26 mouse cellular contexts compared by ENCODE assay signal in the genomic region with DNA sequence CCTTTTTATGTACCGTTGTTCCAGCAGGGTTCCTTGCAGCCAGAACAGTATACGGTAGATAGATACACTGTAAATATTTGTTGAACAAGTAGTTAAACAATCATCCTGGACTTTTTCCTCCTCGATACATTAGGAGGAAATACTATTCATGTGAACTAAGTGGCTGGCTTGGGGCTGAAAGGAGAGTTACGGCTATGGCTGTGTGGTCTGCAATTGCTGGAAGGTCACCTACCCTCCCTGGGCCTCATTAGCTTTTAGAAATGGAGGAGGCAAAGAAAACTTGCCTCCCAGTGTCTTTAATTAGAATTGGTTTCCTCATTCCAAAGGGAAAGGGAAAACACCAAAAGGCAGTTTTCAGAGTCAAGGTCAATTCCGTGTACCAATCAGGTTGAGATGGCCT.
DNase-seq lines count a peak whose midpoint lies in the region; ATAC-seq lines count a peak whose summit lies in the region.
"Had no signal": no experiment of that assay in that cellular context is flagged by ENCODE, and none has a peak within 500 bp of the region (broad histone marks: within the 10 kb centered on the region; RNA-seq: fewer than 3 reads in every experiment).

No protein-coding gene starts in this region.

- no peak overlapping the region for H3K9ac ChIP-seq in kidney, embryonic 16.5 days (replicated peaks; ENCODE audit: low read length)
- H3K9ac ChIP-seq in liver, embryonic 11.5 days (ENCODE audit: low read depth, low read length): no peak overlapping the region
- no peak overlapping the region for H3K9ac ChIP-seq in midbrain, embryonic 13.5 days (replicated peaks)
- H3K9ac ChIP-seq: embryonic facial prominence, embryonic 12.5 days; embryonic facial prominence, embryonic 15.5 days; forebrain, postnatal 0 days; heart, embryonic 13.5 days; hindbrain, embryonic 12.5 days; hindbrain, embryonic 15.5 days had no signal

- no peak overlapping the region for H3K4me2 ChIP-seq in kidney, embryonic 16.5 days (replicated peaks; ENCODE audit: low read depth, low read length)
- H3K4me2 ChIP-seq in liver, embryonic 11.5 days: no peak overlapping the region
- no peak overlapping the region for H3K4me2 ChIP-seq in midbrain, embryonic 13.5 days (replicated peaks)
- H3K4me2 ChIP-seq: embryonic facial prominence, embryonic 12.5 days; embryonic facial prominence, embryonic 15.5 days; heart, embryonic 13.5 days; hindbrain, embryonic 12.5 days; hindbrain, embryonic 15.5 days had no signal

- H3K27ac ChIP-seq in kidney, embryonic 16.5 days (ENCODE audit: low read length): no peak overlapping the region
- H3K27ac ChIP-seq in liver, embryonic 11.5 days (ENCODE audit: low read depth, low read length): no peak overlapping the region
- no peak overlapping the region for H3K27ac ChIP-seq in midbrain, embryonic 13.5 days
- H3K27ac ChIP-seq: embryonic facial prominence, embryonic 12.5 days; embryonic facial prominence, embryonic 15.5 days; heart, adult 2 months; heart, embryonic 10.5 days; heart, embryonic 13.5 days; hindbrain, embryonic 12.5 days; hindbrain, embryonic 15.5 days had no signal

- DNase-seq in ZHBTc4 (ENCODE audit: low read depth, low spot score): peak; percentile 9
- DNase-seq in kidney, adult 9 months: peak; percentile 25
- peak; percentile 8 for DNase-seq in kidney, postnatal 14 days
- DNase-seq in frontal cortex, postnatal 25 days (ENCODE audit: low spot score in 2 of 2): no peak
- no peak for DNase-seq in liver, embryonic 11.5 days (ENCODE audit: low spot score)
- DNase-seq: adrenal gland, postnatal 10 days; adrenal gland, postnatal 36 days; cerebellum, adult 18-20 months; cerebellum, adult 9-10 months; cerebellum, postnatal 25 days; forebrain, postnatal 0 days; gastrocnemius, postnatal 36 days; heart, adult 2 months; heart, postnatal 14 days; heart, postnatal 4 days had no signal

- no peak overlapping the region for H3K4me3 ChIP-seq in kidney, embryonic 16.5 days (ENCODE audit: low read length)
- H3K4me3 ChIP-seq in liver, embryonic 11.5 days (ENCODE audit: low read depth, low read length): no peak overlapping the region
- no peak overlapping the region for H3K4me3 ChIP-seq in midbrain, embryonic 13.5 days (replicated peaks)
- H3K4me3 ChIP-seq: embryonic facial prominence, embryonic 12.5 days; embryonic facial prominence, embryonic 15.5 days; heart, adult 2 months; heart, embryonic 10.5 days; heart, embryonic 13.5 days; hindbrain, embryonic 12.5 days; hindbrain, embryonic 15.5 days had no signal

- H3K27me3 ChIP-seq in kidney, embryonic 16.5 days (ENCODE audit: insufficient read depth, low read length): no peaks in the 10 kb centered on the region
- no peaks in the 10 kb centered on the region for H3K27me3 ChIP-seq in liver, embryonic 11.5 days (replicated peaks; ENCODE audit: control insufficient read depth, insufficient read depth, low read length)
- H3K27me3 ChIP-seq in midbrain, embryonic 13.5 days: no peaks in the 10 kb centered on the region
- H3K27me3 ChIP-seq: embryonic facial prominence, embryonic 12.5 days; embryonic facial prominence, embryonic 15.5 days; heart, embryonic 13.5 days; hindbrain, embryonic 12.5 days; hindbrain, embryonic 15.5 days had no signal

- H3K9me3 ChIP-seq in kidney, embryonic 16.5 days (ENCODE audit: low read length): no peaks in the 10 kb centered on the region
- no peaks in the 10 kb centered on the region for H3K9me3 ChIP-seq in liver, embryonic 11.5 days (ENCODE audit: control insufficient read depth, low read length)
- H3K9me3 ChIP-seq in midbrain, embryonic 13.5 days: no peaks in the 10 kb centered on the region
- H3K9me3 ChIP-seq: embryonic facial prominence, embryonic 12.5 days; embryonic facial prominence, embryonic 15.5 days; heart, embryonic 10.5 days; heart, embryonic 13.5 days; hindbrain, embryonic 12.5 days; hindbrain, embryonic 15.5 days had no signal

- peaks cover 5% of the 10 kb centered on the region; the same call in 1 of the 2 replicates for H3K4me1 ChIP-seq in kidney, embryonic 16.5 days (ENCODE audit: insufficient read depth, low read length)
- H3K4me1 ChIP-seq in liver, embryonic 11.5 days (replicated peaks; ENCODE audit: control insufficient read depth, insufficient read depth, low read length): no peaks in the 10 kb centered on the region
- no peaks in the 10 kb centered on the region for H3K4me1 ChIP-seq in midbrain, embryonic 13.5 days (replicated peaks)
- H3K4me1 ChIP-seq: embryonic facial prominence, embryonic 12.5 days; embryonic facial prominence, embryonic 15.5 days; heart, embryonic 10.5 days; hindbrain, embryonic 12.5 days; hindbrain, embryonic 15.5 days had no signal

- peak; percentile 64 for ATAC-seq in kidney, embryonic 16.5 days (ENCODE audit: low FRiP score, low TSS enrichment)
- ATAC-seq in liver, embryonic 11.5 days (replicated peaks; ENCODE audit: low FRiP score): no peak
- ATAC-seq in midbrain, embryonic 13.5 days: no peak
- ATAC-seq: activated CD4-positive, CD25-positive, alpha-beta regulatory T cell, adult 4 months; CD4-positive, CD25-positive, alpha-beta regulatory T cell, adult 4 months; forebrain, embryonic 14.5 days; forebrain, postnatal 0 days had no signal

- 29% methylated on average over 5 of the region's 5 CpGs for WGBS in kidney, embryonic 16.5 days
- 59% methylated on average over 5 of the region's 5 CpGs for WGBS in liver, embryonic 11.5 days
- 89% methylated on average over 5 of the region's 5 CpGs for WGBS in midbrain, embryonic 13.5 days

- no peaks in the 10 kb centered on the region for H3K36me3 ChIP-seq in kidney, embryonic 16.5 days (ENCODE audit: insufficient read depth, low read length)
- H3K36me3 ChIP-seq in liver, embryonic 11.5 days (ENCODE audit: control insufficient read depth, insufficient read depth, low read length): no peaks in the 10 kb centered on the region
- no peaks in the 10 kb centered on the region for H3K36me3 ChIP-seq in midbrain, embryonic 13.5 days
- H3K36me3 ChIP-seq: embryonic facial prominence, embryonic 12.5 days; embryonic facial prominence, embryonic 15.5 days; heart, embryonic 10.5 days; heart, embryonic 13.5 days; hindbrain, embryonic 12.5 days; hindbrain, embryonic 15.5 days had no signal

Comparison
In these comparisons a context has a peak if more than half of its experiments do, and no peak if none do; other contexts are left out.
1. DNase-seq: peak in ZHBTc4 (single experiment), kidney, adult 9 months (single experiment) and kidney, postnatal 14 days (single experiment); none in frontal cortex, postnatal 25 days (0 of 2) and liver, embryonic 11.5 days (single experiment).